Mouse (Mus musculus) embryonic facial prominence, embryonic 14.5 days (tissue): ENCODE measurements around the gene Slc43a2. TPM values are rescaled to one million over a fixed set of nuclear protein-coding genes. Genes with fewer than 3 reads are reported as not detected.

Source experiments
- ATAC-seq: fragments of 200-750 bp; cut with Nextera tagmentation; 2 replicates; pipeline ENCODE4 v1.8.0; 2017; ENCODE audit warnings: low read depth, moderate number of reproducible peaks, moderate TSS enrichment
- DNase-seq: peaks from one replicate; pipeline ENCODE4 v3.0.0-alpha.2; 2015; ENCODE audit warnings: low spot score
- H3K27ac ChIP-seq: fragments of 300-500 bp; sonication (generic); replicated peaks from 2 replicates; pipeline ENCODE4 v1.5.1; 2014; ENCODE audit warnings: low read depth, mild to moderate bottlenecking, low read length, moderate library complexity
- H3K27me3 ChIP-seq: fragments of 300-500 bp; sonication (generic); replicated peaks from 2 replicates; pipeline ENCODE4 v1.6.1; 2014; ENCODE audit warnings: low read length; ENCODE audit not compliant: control insufficient read depth, insufficient read depth
- H3K36me3 ChIP-seq: fragments of 300-500 bp; sonication (generic); 2 replicates; pipeline ENCODE4 v1.6.1; 2014; ENCODE audit warnings: low read length, mixed read lengths; ENCODE audit not compliant: control insufficient read depth, insufficient read depth
- H3K4me1 ChIP-seq: fragments of 300-500 bp; sonication (generic); 2 replicates; pipeline ENCODE4 v1.6.1; 2014; ENCODE audit warnings: antibody characterized with exemption, low read length; ENCODE audit not compliant: control insufficient read depth, insufficient read depth
- H3K4me2 ChIP-seq: fragments of 300-500 bp; sonication (generic); 2 replicates; pipeline ENCODE4 v1.6.1; 2014; ENCODE audit warnings: low read depth, mild to moderate bottlenecking, low read length, moderate library complexity, mixed read lengths
- H3K4me3 ChIP-seq: fragments of 300-500 bp; sonication (generic); 2 replicates; pipeline ENCODE4 v1.5.1; 2014; ENCODE audit warnings: low read depth, mild to moderate bottlenecking, low read length
- H3K9ac ChIP-seq: fragments of 300-500 bp; sonication (generic); 2 replicates; pipeline ENCODE4 v1.6.1; 2014; ENCODE audit warnings: low read depth, mild to moderate bottlenecking, low read length, moderate library complexity, mixed read lengths
- H3K9me3 ChIP-seq: fragments of 300-500 bp; sonication (generic); 2 replicates; pipeline ENCODE4 v1.6.1; 2016; ENCODE audit warnings: low read length; ENCODE audit not compliant: control insufficient read depth
- WGBS: fragments of 180-500 bp; shearing (Covaris S2); extraction: QIAGEN DNeasy Blood & Tissue Kit; methylation state at CpG from one replicate; pipeline ENCODE4 v1.1.7; 2014; 5-methylcytosine and 5-hydroxymethylcytosine counted together
- polyA plus RNA-seq: library from polyadenylated mRNA; unstranded; fragments of >200 nt; fragmentation: Nextera tagmentation; extraction: Ambion mirVana; gene quantifications from 2 replicates; pipeline ENCODE4 v1.2.1, GENCODE M21; 2014

The Slc43a2 gene
- polyA plus RNA-seq, 1 experiment from 2014 or later = 4.3 TPM

- Histone ChIP-seq H3K4me3 (peak within 1 kb of the TSS; percentile 48), H3K27me3 (no peaks in the 10 kb centered on the region), H3K36me3 (peaks cover 47% of the 10 kb centered on the region), H3K4me1 (peaks cover 14% of the 10 kb centered on the region), H3K27ac (peak within 1 kb of the TSS; percentile 42; the same call in 1 of the 2 replicates), H3K9ac (peak within 1 kb of the TSS; percentile 65), H3K4me2 (peak within 1 kb of the TSS; percentile 97), H3K9me3 (no peaks in the 10 kb centered on the region)
- ATAC-seq (peak; percentile 74), DNase-seq (peak; percentile 48)
- 4% methylated on average over 40 of the region's 43 CpGs for WGBS
These were observed 21.5 kb upstream of the Slc43a2 start, which contains the start of gene Rilp for GRCm38 (mm10) chr11:75509741-75510626. TSS of gene Rilp (plus strand) at chr11:75510094.

DNA sequence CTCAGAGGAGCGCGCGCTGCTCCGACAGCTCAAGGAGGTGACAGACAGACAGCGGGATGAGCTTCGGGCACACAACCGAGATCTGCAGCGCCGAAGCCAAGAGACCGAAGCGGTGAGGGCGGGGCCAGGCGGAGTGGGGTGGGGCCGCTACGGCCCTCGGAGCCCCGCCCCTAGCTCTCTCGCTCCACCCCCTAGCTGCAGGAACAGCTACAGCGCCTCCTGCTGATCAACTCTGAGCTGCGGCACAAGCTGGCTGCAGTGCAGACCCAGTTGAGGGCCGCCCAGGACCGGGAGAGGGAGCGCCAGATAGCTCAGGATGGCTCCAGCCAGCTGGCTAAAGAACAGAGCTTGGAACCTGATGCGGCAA lies 20.9 kb upstream of the Slc43a2 start:
- 6% methylated on average over 11 of the region's 24 CpGs for WGBS
- peaks cover 14% of the 10 kb centered on the region for H3K4me1 ChIP-seq
- H3K9ac ChIP-seq = peak overlapping the region; percentile 65
- H3K9me3 ChIP-seq = no peaks in the 10 kb centered on the region
- no peaks in the 10 kb centered on the region for H3K27me3 ChIP-seq
- H3K4me2 ChIP-seq = peak overlapping the region; percentile 97
- H3K36me3 ChIP-seq = peaks cover 41% of the 10 kb centered on the region
- peak; percentile 92 for DNase-seq
- peak overlapping the region; percentile 42; the same call in 1 of the 2 replicates for H3K27ac ChIP-seq
- peak; percentile 89 for ATAC-seq
- peak overlapping the region; percentile 48 for H3K4me3 ChIP-seq

- peaks cover 14% of the 10 kb centered on the region for H3K4me1 ChIP-seq
- DNase-seq (no peak), ATAC-seq (no peak)
- H3K4me3 ChIP-seq = no peak overlapping the region
- WGBS = 72% methylated on average over 6 of the region's 6 CpGs
- H3K9ac ChIP-seq = no peak overlapping the region
- H3K4me2 ChIP-seq = no peak overlapping the region
- peaks cover 35% of the 10 kb centered on the region for H3K36me3 ChIP-seq
- no peak overlapping the region for H3K27ac ChIP-seq
- H3K27me3 ChIP-seq = no peaks in the 10 kb centered on the region
- H3K9me3 ChIP-seq = no peaks in the 10 kb centered on the region
These were observed 20.3 kb upstream of the Slc43a2 start for GRCm38 (mm10) chr11:75511213-75511612.

DNA sequence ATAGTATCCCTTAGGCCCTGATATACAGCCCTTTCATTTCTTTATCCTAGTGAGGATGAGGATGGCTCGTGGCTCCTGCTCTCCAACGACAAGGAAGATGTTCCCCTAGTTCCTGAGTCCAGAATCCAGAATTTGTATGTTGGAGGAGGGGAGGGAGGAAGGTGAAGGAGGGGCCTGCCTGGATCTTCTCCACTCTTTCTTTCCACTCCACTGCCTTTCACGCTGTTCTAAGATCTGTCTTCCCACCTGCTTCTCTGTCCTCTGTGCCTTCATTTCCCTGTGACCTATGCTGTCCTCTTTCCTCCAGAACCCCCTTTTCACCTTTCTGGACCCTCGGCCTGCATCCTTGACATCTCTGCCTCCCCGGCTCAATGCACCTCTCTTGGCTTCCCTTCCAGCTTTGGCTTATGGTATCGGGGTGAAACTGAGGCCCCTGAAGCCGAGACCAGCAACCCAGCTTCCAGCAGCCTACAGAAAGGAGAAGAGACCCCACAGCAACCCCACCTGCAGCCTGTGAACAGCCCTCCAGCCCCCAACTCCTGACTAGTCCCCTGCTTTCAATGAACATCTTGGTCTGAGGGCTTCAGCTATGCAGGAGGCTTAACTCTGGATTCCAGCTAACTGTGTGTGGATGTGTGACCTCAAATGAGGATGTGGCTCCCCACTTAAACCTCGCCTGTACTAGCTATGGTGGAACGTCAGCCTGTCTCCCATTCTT lies 19.0 kb upstream of the Slc43a2 start:
- H3K9me3 ChIP-seq = no peaks in the 10 kb centered on the region
- ATAC-seq (no peak), DNase-seq (no peak)
- H3K36me3 ChIP-seq = peaks cover 24% of the 10 kb centered on the region
- H3K4me3 ChIP-seq = no peak overlapping the region
- 75% methylated on average over 9 of the region's 9 CpGs for WGBS
- H3K27me3 ChIP-seq = no peaks in the 10 kb centered on the region
- no peak overlapping the region for H3K4me2 ChIP-seq
- H3K27ac ChIP-seq = no peak overlapping the region
- peaks cover 14% of the 10 kb centered on the region for H3K4me1 ChIP-seq
- H3K9ac ChIP-seq = no peak overlapping the region

- DNase-seq (peak; percentile 28), ATAC-seq (no peak)
- Histone ChIP-seq H3K36me3 (peaks cover 15% of the 10 kb centered on the region), H3K4me3 (0 out of 2 replicates have a peak within 1 kb of the TSS, but pooled peaks have one; percentile 8), H3K4me1 (peaks cover 14% of the 10 kb centered on the region), H3K9me3 (no peaks in the 10 kb centered on the region), H3K27me3 (no peaks in the 10 kb centered on the region), H3K27ac (no peak within 1 kb of the TSS), H3K9ac (no peak within 1 kb of the TSS), H3K4me2 (peak within 1 kb of the TSS; percentile 12; the same call in 1 of the 2 replicates)
- 56% methylated on average over 8 of the region's 8 CpGs for WGBS
These were observed 18.2 kb upstream of the Slc43a2 start, which contains the start of gene Scarf1 for GRCm38 (mm10) chr11:75513336-75513735. TSS of gene Scarf1 (plus strand) at chr11:75513540.

DNA sequence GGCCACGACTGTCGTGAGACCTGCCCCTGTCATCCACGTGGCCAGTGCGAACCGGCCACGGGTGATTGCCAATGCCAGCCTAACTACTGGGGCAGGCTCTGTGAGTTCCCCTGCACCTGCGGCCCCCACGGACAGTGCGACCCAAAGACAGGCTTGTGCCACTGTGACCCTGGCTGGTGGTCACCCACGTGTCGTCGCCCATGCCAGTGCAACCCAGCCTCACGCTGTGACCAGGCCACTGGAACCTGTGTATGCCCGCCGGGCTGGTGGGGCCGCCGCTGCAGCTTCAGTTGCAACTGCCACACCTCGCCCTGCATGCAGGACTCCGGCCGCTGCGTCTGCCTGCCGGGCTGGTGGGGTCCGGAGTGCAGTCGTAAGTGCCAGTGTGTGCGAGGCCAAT lies 16.3 kb upstream of the Slc43a2 start:
- no peaks in the 10 kb centered on the region for H3K27me3 ChIP-seq
- 90% methylated on average over 25 of the region's 25 CpGs for WGBS
- H3K4me1 ChIP-seq = no peaks in the 10 kb centered on the region
- no peak overlapping the region for H3K9ac ChIP-seq
- H3K9me3 ChIP-seq = no peaks in the 10 kb centered on the region
- ATAC-seq (no peak), DNase-seq (no peak)
- no peak overlapping the region for H3K4me3 ChIP-seq
- no peaks in the 10 kb centered on the region for H3K36me3 ChIP-seq
- no peak overlapping the region for H3K27ac ChIP-seq
- no peak overlapping the region for H3K4me2 ChIP-seq

- Histone ChIP-seq H3K9ac (no peak overlapping the region), H3K9me3 (no peaks in the 10 kb centered on the region), H3K4me2 (no peak overlapping the region), H3K36me3 (no peaks in the 10 kb centered on the region), H3K4me3 (no peak overlapping the region), H3K4me1 (no peaks in the 10 kb centered on the region), H3K27ac (no peak overlapping the region), H3K27me3 (no peaks in the 10 kb centered on the region)
- no peak for DNase-seq
- 76% methylated on average over 15 of the region's 15 CpGs for WGBS
- ATAC-seq = no peak
These were observed 11.5 kb upstream of the Slc43a2 start for GRCm38 (mm10) chr11:75519834-75520633.

DNA sequence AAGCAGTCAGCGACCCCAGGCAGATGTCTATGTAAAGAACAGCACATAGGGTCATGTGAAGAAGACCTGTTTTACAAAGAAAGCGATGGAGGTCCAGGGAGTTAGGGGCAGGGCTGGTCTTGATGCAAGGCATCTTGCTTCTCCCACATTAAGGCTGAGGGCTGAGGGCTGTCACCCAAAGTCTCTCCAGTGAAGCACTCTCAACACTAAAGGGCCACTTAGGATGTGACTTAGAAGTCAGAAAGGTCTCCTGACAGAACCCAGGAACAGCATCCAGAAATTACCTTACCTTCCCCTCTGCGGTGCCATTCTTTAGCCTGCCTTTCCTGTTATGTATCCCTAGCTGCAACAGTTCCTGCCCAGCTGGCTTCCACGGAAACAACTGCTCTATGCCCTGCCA lies 9.9 kb upstream of the Slc43a2 start:
- ATAC-seq (no peak), DNase-seq (no peak)
- WGBS = 91% methylated on average over 4 of the region's 4 CpGs
- H3K36me3 ChIP-seq = no peaks in the 10 kb centered on the region
- no peak overlapping the region for H3K4me2 ChIP-seq
- H3K27ac ChIP-seq = no peak overlapping the region
- H3K9ac ChIP-seq = no peak overlapping the region
- no peaks in the 10 kb centered on the region for H3K27me3 ChIP-seq
- no peaks in the 10 kb centered on the region for H3K9me3 ChIP-seq
- no peaks in the 10 kb centered on the region for H3K4me1 ChIP-seq
- no peak overlapping the region for H3K4me3 ChIP-seq
